Mouse (Mus musculus): ENCODE data around the gene Fam228b.
"Not testable (repeated sequence)": the region's sequence is repeated elsewhere in the genome, so short reads cannot be mapped to it uniquely, and the experiment has no call there.

The Fam228b gene

GRCm38 (mm10) chr12:4744486-4744885 is 24.6 kb downstream of the Fam228b start:
- DNase-seq (ENCODE audit: extremely low read depth, low read depth, low spot score): no peak

- DNase-seq (ENCODE audit: extremely low read depth, low read depth, low spot score): no peak
These were observed 26.9 kb downstream of the Fam228b start for GRCm38 (mm10) chr12:4742183-4742582.

- no peak for DNase-seq (ENCODE audit: extremely low read depth, low read depth, low spot score)
These were observed 28.2 kb downstream of the Fam228b start for GRCm38 (mm10) chr12:4740823-4741222.

- DNase-seq (ENCODE audit: extremely low read depth, low read depth, low spot score): no peak
These were observed 31.0 kb downstream of the Fam228b start, which contains the start of gene Fam228a for GRCm38 (mm10) chr12:4738031-4738576. Gene Fam228a, minus strand, starts transcription at chr12:4738430.

GRCm38 (mm10) chr12:4732332-4732731 is 36.7 kb downstream of the Fam228b start:
- DNase-seq (ENCODE audit: extremely low read depth, low read depth, low spot score): no peak

GRCm38 (mm10) chr12:4731629-4732028 is 37.4 kb downstream of the Fam228b start:
- no peak for DNase-seq (ENCODE audit: extremely low read depth, low read depth, low spot score)

GRCm38 (mm10) chr12:4729165-4729564 is 39.9 kb downstream of the Fam228b start:
- DNase-seq (ENCODE audit: extremely low read depth, low read depth, low spot score): no peak

GRCm38 (mm10) chr12:4719762-4720754 is 49.0 kb downstream of the Fam228b start:
- DNase-seq (ENCODE audit: extremely low read depth, low read depth, low spot score): no peak

- no peak for DNase-seq (ENCODE audit: extremely low read depth, low read depth, low spot score)
These were observed 49.9 kb downstream of the Fam228b start for GRCm38 (mm10) chr12:4719066-4719761.

GRCm38 (mm10) chr12:4717417-4717816 is 51.6 kb downstream of the Fam228b start:
- DNase-seq (ENCODE audit: extremely low read depth, low read depth, low spot score): no peak

GRCm38 (mm10) chr12:4715606-4716005 is 53.5 kb downstream of the Fam228b start:
- no peak for DNase-seq (ENCODE audit: extremely low read depth, low read depth, low spot score)

GRCm38 (mm10) chr12:4713361-4713760 is 55.7 kb downstream of the Fam228b start:
- no peak for DNase-seq (ENCODE audit: extremely low read depth, low read depth, low spot score)

GRCm38 (mm10) chr12:4709926-4710325 is 59.1 kb downstream of the Fam228b start:
- DNase-seq (ENCODE audit: extremely low read depth, low read depth, low spot score): no peak

GRCm38 (mm10) chr12:4708881-4709604 is 60.0 kb downstream of the Fam228b start:
- DNase-seq (ENCODE audit: extremely low read depth, low read depth, low spot score): no peak

GRCm38 (mm10) chr12:4708296-4708695 is 60.8 kb downstream of the Fam228b start:
- no peak for DNase-seq (ENCODE audit: extremely low read depth, low read depth, low spot score)

- no peak for DNase-seq (ENCODE audit: extremely low read depth, low read depth, low spot score)
These were observed 61.5 kb downstream of the Fam228b start for GRCm38 (mm10) chr12:4707488-4708017.

GRCm38 (mm10) chr12:4706901-4707300 is 62.2 kb downstream of the Fam228b start:
- DNase-seq (ENCODE audit: extremely low read depth, low read depth, low spot score): no peak

GRCm38 (mm10) chr12:4706175-4706574 is 62.9 kb downstream of the Fam228b start:
- DNase-seq (ENCODE audit: extremely low read depth, low read depth, low spot score): no peak

- not testable (repeated sequence) for DNase-seq (ENCODE audit: extremely low read depth, low read depth, low spot score)
These were observed 63.4 kb downstream of the Fam228b start for GRCm38 (mm10) chr12:4705626-4706025.

GRCm38 (mm10) chr12:4694534-4694933 is 74.5 kb downstream of the Fam228b start:
- DNase-seq (ENCODE audit: extremely low read depth, low read depth, low spot score): no peak

- no peak for DNase-seq (ENCODE audit: extremely low read depth, low read depth, low spot score)
These were observed 77.9 kb downstream of the Fam228b start for GRCm38 (mm10) chr12:4691193-4691592.
